Mouse (Mus musculus) MEL-GATA-1-ER (cell line): ENCODE data around the gene Naxd.
"Not testable (repeated sequence)": the region's sequence is repeated elsewhere in the genome, so short reads cannot be mapped to it uniquely, and the experiment has no call there.

Source experiments
- DNase-seq: peaks from one replicate; pipeline ENCODE4 v3.0.0-alpha.2; 2012; ENCODE audit warnings: low read depth; ENCODE audit errors: extremely low read depth

Naxd gene

DNA sequence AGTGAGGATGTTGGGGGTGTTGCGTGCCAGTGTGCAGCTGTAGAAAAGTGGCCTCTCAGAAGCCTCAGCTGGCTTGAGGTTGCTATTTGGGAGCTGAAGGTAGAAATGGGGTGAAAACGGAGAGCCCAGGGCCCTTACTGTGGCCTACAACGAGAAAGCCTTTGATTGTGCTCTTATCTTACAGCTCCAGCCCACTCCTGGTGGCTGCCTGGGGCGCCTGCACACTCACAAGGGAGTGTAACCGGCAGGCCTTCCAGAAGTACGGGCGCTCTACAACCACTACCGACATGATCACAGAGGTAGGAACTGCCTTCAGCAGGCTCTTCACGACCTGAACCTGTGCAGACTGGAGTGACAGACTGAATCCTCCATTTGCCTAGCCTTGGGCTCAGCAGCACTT is 15.4 kb downstream of the Naxd start:
- DNase-seq: peak; percentile 44

DNA sequence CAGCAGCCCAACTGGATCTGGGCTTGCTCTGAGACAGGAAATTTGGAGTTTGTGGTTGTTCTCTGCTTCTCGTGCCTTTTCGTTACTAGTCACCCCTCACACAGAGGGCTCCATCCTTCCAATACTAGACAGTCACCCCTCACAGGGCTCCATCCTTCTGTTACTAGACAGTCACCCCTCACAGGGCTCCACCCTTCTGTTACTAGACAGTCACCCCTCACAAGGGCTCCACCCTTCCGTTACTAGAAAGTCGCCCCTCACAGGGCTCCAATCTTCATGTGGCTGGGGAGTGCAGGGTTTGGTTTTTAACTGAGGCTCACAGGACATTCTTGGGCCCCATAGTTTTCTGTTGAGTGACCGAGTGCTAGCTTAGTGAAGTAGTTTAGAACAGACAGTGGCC is 15.9 kb downstream of the Naxd start:
- DNase-seq: no peak

DNA sequence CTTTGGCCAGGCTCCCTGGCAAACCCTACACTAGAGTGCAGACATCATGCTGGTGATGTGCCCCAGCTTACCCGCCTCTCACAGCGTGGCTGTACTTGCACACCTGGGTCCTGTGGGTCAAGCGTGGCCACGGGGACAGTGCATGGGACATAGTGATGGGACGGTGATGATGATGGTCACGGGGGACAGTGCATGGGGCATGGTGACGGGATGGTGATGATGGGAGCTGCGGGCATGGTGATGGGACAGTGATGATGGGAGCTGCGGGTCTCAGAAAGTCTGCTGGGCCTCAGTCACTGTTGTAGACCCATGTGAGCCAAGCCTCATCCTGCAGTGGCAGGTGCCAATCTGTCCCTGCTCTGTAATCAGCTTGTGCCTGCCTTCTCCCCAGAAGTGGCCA is 19.0 kb downstream of the Naxd start:
- no peak for DNase-seq

GRCm38 (mm10) chr8:11517366-11518055 is 20.2 kb downstream of the Naxd start:
- no peak for DNase-seq

DNA sequence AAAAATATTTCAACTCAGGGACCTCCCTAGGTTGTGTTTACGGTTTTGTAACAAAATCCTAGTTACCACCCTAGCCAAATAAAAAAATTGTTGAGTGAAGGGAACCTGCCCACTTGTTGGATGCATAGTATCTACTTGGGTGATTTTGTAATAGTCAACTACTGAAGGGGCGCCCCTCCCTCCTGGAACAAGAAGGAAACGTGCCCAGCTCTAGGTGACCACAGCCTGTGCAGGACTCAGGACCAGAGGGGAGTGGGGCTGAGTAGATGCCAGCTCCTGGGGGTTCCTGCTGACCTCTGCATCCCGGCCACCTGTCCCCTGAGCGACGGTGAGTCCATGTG is 20.7 kb downstream of the Naxd start:
- no peak for DNase-seq

DNA sequence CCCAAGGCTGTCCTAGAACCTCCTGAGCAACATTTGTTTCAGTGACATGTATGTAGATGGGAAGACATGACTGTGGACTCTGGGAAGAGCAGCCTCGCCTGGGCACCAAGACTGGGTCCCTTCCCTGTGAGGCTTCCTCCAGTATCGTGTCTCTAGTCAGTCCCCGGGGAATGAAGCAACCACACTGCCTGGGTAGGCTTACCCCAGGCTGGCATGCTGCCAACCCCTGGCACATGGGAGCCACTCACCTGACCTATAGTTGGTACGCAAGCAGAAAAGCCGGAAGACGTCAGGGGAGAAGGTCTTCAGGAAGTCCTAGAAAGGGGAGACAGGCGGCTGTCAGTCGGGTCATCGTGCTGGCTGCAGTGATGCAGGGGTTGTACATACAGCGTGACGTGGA is 21.4 kb downstream of the Naxd start:
- DNase-seq: no peak

DNA sequence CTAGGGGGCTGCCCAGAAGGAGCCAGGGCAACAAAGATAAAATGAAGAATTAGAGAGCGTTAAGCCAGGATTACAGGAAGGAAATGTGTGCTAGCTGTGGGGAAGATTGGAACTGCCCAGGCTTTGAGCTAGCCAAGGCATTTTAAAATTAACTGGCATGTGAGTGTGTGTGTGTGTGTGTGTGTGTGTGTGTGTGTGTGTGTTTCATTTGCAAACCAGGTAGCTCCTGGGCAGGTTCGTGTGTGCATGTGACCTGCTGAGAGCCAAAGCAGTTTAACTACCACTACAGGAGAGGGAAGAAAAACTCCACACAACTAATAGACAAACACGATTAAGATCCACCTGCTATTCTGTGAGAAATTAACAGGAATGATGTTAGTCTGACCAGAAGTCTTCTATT is 26.0 kb downstream of the Naxd start:
- DNase-seq: no peak

DNA sequence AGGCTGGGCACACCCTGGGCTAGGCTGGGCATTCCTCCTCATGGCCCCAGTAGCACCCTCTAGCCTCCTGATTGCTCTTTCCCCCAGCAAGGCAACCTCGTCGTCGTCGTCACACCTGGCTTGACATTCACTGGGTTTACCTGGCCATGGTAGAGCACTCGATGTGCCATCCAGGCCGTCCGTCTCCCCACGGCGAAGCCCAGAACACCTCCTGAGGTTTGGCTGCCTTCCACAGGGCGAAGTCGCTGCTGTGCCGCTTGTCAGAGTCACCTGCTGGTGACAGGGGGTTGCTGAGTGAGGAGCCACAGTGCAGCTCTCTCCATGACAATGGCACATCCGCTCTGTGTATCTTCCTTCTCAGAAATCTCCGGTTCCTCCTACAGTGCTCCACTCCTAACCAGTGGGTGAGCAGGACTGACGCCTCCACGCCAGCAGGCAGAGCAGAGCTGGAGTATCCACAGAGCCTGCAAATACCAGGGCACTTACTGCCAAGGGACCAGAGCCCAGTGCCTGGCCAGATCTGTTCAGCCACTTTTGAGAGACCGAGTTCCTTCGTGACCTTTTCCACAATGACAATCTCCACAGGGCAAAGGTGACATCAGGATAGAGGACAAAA is 33.0 kb downstream of the Naxd start:
- no peak for DNase-seq

DNA sequence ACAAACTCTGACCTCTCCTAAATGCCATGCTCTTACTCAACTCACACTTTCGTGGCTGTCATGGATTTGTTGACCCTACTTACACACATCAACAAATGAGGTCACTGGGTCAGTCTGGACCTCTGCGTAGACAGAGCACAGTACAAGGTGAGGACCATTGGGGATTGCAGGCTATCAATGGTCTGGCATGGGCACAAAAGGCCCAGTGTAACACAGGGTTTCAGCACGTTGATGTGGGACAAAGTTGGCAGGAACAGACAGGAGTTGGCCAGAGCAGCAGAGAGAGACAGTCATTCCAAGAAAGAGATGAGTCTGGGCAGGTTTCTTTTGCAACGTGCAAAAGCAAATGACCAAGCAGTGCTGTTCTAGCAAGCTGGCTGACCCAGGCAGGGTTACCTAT is 33.5 kb downstream of the Naxd start:
- no peak for DNase-seq

DNA sequence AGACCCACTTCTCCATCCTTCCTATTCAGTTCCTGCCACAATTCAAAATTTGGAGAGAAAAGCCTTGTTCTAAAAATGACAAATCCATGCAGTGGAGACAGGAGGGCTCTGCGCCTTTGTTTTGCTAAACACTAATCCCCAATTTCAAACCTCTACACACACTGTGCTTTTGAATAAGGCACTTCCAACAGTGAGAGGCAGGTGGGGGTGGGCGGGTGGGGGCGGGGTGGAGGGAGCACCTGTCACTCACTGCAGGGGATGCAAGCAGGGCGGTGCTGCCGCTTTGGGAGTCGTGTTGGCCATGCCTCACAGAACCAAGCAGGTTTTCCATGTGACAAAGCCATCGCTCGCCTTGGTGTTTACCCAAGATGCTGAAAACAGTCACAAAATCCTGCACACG is 37.2 kb downstream of the Naxd start:
- no peak for DNase-seq

DNA sequence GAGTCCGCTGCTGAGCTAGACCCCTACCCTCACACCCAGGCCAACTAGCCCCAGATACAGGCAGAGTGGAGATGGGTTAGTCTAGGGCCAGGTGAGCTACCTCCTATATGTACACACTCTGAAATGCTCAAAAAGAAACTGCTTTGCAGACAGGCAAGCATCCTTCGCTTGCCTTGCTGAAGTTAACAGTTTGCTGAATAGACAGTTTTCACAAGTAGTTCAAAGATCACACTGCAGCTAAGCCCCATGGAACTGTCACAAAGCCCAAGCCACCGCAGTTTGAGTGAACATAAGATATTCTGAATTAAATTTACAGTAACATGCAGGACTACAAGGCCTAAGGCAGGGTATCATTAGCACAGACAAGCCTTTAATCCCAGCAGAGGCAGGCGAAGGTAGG is 41.7 kb downstream of the Naxd start:
- DNase-seq: no peak

- DNase-seq: no peak
Observed at GRCm38 (mm10) chr8:11540182-11540581, 42.9 kb downstream of the Naxd start.

GRCm38 (mm10) chr8:11542031-11542430 is 44.7 kb downstream of the Naxd start:
- no peak for DNase-seq

DNA sequence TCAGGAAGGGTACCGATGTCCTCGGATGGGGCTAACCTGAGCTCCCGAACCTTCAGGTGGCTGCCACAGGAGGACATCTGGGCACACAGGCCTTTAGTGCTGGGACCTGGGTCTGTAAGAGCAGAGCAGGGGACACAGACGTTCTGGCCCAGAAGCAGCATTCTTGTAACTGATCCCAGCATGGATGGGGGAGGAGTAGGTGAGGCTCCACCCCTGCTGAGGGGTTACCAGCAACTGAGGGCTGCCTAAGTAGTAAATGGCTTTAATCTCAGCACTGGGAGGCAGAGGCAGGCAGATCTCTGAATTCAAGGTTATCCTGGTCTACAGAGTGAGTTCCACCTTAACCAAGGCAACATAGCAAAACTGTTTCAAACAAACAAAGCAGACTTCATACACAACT is 45.6 kb downstream of the Naxd start:
- DNase-seq: no peak

GRCm38 (mm10) chr8:11544386-11544785 is 47.1 kb downstream of the Naxd start:
- no peak for DNase-seq

DNA sequence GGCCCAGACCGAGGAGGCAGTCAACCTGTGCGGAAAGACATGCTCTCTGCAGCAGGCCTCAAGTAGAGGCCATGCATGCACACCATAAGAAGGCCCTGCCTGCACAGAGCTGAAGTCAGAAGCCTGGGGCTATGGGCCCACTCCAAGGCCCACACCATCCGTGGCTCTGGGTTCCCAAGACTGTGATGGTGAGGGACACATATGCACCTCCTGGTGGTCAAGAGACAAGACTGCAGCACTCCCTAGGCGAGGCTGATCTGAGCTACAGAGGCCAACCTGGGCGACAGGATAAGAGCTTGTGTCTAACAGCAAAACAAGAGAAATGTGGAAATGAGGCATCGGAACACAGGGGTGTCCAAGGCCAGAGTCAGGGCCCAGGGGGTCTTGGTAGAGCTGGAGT is 49.8 kb downstream of the Naxd start:
- DNase-seq: no peak

DNA sequence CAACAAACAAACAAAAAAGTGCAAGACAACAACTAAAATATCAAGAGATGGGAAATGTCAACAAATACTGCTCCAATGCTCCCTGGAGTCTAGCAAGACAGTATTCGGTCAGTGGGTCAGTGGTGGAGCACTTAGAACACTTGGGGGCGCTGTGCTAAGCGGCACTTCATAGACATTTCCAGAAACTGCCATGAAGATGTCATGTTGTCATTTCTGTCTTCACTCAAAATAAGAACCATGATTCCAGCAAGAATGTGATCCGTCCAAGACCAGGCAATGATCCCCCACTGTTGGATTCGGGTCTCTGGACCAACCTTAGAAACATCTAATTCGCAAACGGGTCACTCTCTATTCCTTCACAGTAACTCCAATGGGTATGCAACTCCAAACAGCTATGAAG is 52.4 kb downstream of the Naxd start:
- DNase-seq: peak; percentile 73

DNA sequence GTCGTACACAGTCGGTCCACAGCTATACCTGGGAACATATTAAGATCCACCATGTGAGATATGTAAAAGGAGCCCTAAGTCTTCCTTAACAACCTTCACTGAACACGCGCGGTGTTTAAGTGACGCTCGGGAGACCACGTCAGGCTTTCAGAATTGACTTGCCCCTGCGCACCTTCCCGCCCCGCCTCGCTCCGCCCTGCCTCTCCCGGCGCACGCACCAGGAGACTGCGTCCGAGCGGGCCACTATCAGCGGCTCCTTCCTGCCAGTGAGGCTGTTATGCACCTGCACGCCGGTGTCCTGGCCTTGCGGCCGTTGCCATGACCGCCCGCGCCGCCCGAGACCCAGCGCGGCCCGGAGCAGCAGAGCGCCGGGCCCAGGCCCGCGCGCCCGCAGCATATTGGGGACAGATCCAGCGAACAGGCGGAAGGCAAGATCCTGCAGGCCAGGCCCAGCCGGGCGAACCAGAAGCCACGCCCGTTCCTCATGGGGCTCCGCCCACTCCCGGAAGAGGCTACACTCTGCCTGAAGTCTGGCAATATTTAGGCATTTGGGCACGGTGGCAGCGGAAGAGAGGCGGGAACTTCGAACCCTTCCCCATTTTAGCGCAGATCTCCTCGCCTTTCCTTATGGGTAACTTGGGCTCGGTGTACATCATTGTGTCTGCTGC is 53.1 kb downstream of the Naxd start, which contains the start of gene Cars2:
TSS of gene Cars2 (minus strand) at position 503 of the 668 bp plus-strand sequence.
- DNase-seq: peak; percentile 86

DNA sequence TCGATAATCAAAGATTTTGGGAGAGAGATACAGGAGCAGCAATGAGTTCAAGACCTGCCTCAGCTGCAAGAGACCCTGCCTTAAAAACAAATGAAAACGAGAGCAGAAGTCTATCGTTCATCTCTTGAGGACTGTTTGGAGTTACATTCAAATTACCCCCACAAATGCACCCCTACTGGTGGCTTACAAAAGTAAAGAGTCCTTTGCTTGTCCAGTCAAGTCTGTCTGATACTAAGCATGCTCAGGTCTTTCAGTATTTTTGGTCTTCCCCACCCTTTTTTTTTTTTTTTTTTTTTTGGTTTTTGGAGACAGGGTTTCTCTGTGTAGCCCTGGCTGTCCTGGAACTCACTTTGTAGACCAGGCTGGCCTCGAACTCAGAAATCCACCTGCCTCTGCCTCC is 54.2 kb downstream of the Naxd start:
- DNase-seq: not testable (repeated sequence)

- no peak for DNase-seq
Observed at GRCm38 (mm10) chr8:11552390-11552789, 55.1 kb downstream of the Naxd start.

GRCm38 (mm10) chr8:11554799-11555719 is 57.8 kb downstream of the Naxd start, which contains the start of gene Ing1:
Ing1 (plus strand) TSS chr8:11555571.
- DNase-seq: peak; percentile 85
